Mouse (Mus musculus) cerebellum, adult 8-10 months (tissue): ENCODE measurements at regions not wholly inside any gene's neighbourhood (a gene's known extent, or its start where the extent isn't known, plus 50 kb on each side); places are given as distances from the start of the nearest gene placed in this dataset.

ENCODE experiments used
- DNase-seq: peaks from one replicate; pipeline ENCODE4 v3.0.0; 2022

DNA sequence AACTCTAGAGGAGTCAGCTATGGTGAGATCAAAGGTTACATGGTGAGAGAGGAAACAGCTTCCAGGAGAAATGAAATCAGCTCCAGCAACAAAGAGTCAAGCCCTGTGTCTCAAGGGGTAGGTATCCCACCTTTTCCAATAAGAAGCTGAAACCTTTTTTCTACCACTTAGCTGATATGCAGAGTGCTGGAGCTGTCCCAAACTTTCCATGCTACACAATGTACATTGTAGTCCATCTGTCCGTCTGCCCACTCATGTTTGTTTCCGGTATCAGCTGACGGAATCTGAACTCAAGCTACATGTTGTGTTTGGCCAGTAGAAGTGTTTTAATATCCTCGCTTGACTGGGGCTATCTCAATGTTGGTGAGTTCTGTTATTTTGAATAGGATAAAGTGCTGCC lies 83.6 kb upstream of the Ngf start:
- no peak for DNase-seq

DNA sequence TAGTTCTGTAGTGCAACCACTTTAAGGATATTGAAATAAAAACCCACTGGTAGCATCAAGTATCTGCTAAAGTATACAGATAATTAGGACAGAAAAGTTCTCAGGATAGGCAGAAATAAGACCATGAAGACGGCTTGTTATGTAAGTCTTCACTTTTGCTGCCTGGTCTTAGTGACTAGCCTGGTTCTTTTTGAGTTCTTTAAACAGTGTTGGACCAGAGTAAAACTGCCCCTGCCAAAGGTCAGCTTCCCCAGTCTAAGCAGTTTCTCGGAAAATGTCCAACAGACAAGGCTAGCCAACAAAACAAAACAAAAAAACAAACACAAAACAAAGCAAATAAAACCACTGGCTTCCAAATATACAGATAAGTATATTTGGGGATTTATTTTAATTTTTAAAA lies 85.1 kb upstream of the Ngf start:
- no peak for DNase-seq

DNA sequence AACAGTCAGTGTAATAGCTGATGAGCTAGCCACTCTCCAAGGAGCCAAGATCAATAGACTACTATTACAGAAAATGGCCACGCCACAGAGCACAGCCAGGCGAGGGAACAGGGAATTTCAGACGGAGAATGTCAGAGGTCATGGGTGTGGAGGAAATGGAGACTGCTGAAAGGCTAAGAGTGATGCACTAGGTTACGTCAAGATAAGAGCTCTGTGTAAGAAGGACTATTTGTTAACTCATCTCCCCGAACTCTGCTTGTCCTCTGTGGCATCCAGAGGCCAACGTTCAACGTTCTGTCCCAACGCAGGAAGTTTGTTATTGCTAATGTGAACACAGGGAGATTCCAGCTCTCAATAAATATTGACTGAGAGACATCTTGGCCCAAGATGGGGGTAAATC lies 86.0 kb upstream of the Ngf start:
- no peak for DNase-seq

DNA sequence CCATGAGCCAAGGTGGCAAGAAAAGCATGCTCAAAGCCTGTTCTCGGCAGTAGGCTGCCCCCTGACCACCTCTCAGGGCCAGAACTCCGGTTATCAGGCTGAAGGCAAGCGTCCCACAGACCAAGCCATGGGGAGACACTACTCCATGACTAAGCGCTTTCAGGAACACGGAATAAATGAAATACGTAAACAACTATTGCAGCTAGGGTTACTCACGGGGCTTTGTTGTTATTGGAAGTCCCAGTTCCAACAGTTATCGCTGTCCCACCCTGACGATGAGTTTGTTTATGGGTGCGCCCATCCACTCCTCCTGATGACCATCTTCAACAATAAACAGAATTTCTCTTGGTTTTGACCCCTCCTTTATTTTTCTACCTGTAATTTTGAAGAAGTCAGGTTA lies 88.0 kb upstream of the Ngf start:
- no peak for DNase-seq

DNA sequence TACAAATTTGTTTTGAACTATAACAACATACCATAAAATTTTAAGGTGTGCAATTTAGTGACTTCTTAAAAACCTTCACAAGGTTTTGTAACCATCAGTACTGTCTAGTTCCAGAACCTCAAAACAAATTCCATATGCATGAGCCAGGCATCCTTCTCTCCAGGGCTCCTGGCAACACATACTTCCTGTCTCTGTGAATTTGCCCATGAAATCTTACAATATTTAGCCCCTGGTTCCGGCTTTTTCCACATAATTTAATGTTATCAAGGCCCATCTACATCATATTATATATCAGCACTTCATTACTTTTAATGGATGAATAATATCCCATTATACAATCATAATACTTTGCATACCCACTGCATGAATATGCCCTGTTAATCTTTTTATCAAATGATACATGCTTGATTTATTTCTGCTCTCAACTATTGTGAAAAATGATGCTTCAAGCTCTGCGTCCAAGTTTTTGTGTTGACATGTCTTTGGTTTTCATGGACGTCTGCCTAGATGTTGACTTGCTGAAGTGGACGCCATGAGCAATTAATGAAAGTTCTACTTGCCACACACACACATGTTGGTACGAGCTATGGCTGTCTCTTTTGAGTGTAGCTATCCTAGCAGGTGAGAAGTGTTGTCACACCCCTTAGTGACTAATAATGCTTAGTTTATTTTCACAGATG lies 95.2 kb upstream of the Ngf start:
- DNase-seq: no peak

DNA sequence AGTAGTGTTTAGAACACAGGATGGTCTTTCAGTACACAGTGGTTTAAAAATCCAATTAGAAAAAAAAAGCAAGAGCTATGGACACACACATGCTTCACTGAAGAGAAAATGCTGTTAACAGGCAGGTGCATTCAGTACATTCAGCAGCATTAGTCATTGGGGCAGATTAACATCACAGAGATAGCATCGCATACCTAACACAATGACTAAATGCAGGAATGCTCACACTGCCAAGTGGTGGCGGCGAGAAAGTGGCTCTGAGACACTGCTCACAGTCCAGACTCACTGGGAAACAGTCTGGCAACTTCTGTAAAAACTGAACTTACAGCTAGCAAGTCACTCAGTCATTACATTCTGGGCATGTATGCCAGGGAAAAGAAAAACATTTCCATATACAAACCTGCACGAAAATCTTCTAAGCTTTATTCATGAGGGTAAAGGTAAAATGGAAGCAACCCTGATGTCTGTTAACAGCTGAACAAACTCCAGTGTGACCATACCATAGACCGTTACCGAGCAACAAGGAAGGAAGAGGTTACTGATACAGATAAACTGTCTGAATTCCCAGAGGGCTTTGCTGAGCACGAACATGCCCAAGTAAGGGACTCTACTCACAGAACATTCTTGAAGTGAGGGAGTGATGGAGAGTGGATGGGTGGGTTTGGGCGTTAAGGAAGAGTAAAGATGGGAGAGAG lies 97.4 kb upstream of the Ngf start:
- DNase-seq: no peak

DNA sequence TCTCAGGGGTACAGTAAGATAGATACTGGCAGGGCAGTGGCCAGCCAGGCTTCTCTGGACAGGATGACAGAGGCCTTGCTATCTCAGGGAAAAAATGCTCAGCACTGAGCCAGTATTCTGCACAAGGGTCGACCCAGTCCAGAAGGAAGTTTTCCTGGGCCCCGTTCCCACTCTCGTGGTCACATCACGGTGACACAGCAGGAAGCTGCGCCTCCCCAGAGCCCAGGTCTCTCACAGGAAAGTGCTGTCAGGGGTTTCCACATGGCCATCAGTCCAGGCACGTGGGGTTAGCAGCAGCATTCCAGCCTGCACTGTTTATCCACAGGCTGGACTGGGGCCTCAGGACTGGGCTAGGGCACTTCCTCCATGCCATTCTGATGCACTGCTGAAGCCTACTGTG lies 103.5 kb upstream of the Ngf start:
- no peak for DNase-seq

DNA sequence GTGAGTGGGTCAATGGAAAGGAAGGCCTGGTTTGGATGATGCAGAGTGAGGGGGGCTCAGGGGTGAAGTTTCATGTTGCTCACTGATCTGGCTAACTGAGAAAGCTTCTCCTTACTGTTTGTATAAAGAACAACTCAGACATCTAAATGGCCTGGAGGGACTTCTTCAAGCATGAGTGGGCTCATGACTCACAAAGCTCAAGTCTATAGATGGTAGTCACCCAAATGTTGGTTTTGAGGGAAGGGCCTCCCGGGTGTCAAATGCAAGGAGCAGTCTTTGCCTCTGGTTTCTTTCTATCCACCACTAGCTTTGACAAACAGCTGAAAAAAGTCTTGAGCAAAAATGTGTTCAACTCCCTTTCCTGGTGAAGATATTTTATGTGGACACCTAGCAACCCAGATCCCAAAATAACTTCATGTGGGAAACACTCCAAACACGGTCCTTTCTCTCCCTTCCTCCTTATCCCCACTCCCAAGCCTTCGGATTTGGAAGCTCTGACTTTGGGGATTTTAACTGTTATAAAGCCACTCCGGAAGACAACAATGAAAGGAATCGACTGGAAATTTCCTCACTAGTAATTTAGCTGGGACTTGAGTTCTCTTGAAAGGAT lies 105.3 kb upstream of the Ngf start:
- no peak for DNase-seq

DNA sequence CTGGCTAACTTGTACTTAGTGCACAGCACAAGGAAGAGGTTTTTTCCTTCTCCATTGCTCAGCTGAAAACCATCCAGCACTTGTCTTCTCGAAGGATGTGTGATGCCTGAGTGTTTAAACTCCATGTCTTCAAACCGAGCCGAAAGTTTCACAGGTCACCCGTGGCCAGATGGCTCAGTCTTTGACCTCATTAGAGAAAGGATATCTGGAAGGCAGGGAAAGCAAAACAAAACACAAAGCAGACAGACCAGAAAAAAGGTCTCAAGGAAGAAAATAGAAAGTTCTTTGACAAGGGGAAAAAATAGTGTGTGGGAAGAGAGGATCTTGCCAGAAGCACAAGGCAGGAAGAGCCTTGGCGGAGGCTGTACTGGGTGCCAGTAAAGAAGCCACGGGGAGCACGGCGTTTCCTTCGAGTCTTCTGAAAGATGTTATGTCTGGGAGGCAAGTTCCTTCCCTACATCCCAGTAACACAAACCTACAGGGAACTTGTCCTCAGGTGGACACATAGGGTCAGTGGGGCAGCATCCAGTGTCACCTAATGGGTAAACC lies 108.9 kb upstream of the Ngf start:
- DNase-seq: no peak

DNA sequence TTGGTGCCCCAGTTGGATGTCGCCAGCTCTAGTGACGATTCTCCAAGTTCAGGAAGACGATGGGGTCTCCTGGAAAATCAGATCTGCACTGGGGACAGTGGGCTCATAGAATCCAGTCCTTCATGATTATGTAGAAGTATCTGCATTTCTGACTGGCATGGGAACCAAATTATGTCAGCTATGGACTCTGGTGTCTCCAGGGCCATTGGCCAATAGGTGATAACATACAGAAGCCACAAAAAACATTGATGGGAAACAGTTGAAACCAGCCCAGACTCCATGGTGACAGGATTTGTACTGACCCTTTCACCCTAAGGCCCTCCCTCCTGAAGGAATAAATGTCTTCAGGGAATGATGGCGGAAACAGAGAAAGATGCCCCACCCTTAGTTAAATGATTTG lies 110.9 kb upstream of the Ngf start:
- DNase-seq: no peak

DNA sequence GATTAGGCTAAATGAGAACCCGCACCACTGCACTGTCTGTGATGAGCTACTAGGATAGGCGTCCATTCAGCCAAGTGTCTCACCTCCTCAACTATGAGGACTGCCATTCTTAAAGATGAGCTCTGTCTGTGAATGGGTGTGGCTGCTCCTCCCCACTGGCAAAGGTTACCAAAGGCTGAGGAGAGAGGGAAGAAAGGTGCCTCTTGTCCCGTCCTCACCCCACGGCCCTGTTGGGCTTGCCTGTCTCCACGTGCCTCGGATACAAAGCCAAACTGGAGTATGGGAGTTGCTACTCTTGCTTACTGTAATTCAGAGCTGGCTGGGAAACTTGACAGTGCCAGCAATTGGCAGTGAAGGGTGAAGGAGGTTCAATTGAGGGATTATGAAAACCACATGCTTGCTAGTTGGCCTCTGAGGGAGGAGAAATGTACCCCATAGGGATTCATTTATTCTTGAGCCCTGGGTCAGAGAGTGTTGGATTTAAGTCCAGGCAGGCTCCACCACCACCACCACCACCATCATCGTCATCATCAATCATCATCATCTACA lies 112.6 kb upstream of the Ngf start:
- DNase-seq: no peak

DNA sequence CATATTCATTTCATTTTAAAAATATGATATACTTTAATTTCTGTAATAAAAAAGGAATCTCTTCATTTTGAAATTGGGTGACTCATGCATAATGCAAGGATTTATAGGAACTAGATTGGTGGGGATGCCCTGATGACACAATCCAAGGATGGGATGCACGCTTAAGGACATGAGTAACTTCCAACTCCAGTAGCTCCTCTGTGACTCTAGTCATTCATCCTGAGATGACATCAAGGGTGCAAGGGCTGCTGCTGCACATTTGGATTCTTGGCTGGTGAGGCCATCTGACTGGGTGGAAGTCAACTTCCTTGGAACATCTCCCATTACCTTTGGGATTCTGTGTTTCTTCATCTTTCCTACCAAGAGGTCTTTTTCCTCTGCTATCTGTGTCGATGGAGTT lies 114.4 kb upstream of the Ngf start:
- DNase-seq: no peak

DNA sequence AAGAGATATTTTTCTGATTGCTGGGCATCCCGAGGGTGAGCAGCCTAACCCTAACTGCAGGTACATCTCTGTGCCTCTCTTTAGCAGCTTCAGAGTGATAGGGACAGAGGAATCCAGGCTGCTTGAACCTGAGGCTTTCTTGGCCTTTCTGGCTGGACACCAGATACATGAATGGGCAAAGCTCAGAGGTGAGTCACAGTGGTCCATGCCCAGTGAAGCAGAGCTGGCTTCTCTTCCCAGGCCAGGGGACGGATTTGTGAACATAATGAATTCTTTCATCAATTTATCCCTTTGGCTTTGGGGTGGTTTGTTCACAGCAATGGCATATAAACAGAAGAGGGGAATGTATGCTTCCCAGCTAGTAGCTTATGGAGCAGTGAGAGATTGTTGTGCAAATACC lies 114.9 kb upstream of the Ngf start:
- DNase-seq: no peak

DNA sequence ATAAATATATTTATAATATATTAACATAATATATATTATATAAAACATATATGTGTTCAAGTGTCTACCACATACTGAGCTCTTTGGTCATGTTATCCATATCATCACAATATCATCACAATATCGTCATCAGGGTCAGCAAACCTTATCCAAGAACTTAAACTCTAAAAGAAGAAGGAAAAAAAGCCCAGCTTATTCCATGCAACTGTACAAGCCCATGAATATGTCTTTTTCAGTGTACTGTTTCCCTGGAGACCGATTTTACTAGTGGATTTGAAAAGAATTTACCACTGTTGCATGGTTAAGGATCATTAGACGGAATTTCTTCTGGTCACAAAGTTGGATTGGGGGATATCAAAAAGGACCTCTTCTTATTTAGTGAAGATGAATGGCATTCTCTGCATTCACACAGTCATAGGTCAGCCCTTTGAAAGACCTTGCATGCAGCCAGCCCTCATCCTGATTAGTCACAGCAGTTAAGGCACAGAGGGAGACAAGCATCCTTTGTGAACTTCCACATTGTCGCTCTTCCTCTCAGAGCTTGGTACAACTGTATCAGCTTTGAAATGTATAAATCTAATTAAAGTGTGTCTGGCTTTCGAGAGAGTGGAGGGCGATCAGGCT lies 116.3 kb upstream of the Ngf start:
- no peak for DNase-seq

DNA sequence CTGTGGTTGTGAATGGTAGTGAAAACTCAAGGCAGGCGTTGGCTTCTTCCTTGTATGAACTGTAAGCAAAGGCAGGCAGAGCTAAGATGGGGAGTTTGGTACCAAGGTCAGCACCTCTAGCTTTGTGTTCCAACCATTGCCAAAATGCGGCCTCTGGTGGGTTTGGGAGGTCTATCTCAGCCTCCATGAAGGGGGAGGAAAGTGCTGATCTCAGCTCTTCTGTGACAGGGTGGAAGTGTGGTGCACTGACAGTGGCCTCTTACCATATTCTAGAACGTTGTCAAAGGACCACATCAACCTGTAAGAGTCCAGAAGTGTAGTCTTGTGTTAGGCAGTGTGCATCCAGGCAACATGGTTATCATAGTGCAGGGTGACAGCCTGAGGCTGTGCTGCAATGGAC lies 123.6 kb upstream of the Ngf start:
- DNase-seq: no peak

DNA sequence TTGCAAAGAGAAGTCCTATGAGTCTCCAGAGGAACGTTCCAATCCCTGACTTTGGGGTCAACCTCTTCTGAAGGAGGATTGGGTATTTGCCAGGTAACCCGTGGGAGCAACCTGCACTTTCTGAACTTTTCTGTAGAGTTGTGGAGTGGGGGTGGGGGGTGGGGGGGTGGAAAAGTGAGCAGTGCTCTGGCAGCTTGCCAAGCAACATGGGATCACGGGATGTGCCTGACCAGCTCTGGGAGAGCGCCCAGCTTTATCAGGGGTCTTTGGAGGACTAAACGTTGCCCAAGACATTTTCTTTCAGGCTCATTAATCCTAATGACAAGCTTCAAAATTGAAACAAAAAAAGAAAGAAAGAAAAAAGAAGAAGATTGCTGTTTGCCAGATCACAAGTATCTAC lies 124.4 kb upstream of the Ngf start:
- no peak for DNase-seq

DNA sequence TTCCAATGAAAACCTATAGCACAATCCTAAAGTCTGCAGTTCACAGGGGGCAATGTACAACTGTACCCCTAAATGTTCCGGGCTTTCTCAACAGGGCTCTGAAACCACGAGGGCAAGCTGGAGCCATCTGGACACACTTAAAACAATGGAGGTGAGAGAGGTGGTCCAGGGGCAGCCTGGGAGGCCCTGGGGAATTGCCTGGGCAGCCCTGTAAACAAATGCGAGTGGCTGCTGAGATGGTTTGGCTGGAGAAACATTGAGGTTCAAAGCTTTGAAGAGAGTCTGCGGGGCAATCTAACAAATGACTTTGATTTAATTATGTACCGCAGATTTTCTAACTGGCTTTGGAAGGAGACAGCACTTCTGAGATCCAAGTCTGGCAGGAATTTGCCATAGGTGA lies 129.0 kb upstream of the Ngf start:
- no peak for DNase-seq

DNA sequence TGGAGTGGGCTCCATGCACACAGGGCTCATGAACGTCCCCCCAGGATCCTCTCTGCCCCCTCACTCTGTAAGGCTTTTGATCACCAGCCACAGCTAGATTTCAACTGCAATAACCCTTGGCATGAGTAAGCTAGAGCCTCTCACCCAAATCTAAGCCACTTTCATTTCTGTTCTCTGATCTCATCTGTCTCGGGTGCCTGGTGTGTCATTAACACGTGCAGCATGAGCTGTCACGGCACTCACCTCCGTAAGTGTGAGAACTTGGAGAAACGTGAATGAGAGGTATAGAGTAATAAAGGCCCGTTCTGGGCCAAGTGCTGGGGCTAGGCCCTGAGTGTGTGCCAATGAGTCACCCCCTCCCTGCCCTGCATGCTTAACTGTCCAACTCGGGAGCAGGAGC lies 131.8 kb upstream of the Ngf start:
- no peak for DNase-seq

DNA sequence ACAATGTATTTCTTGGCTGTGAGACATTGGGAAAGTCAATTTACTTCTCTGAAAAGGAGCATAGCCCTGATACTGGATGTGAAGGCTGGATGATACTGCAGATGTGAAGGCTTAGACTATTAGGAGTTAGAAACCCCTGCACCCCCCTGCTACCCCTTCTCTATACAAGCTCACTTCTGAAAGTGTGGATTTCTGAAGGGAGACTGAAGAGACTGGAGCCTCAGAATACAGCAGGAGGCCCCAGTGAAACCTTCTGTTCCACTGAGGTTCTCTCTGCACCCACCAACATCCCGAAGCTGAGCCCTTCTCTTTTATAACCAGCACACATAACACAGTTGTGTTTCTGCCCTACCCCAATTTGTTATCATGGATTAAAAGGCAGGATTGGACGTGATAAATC lies 131.7 kb upstream of the Vangl1 start:
- no peak for DNase-seq

DNA sequence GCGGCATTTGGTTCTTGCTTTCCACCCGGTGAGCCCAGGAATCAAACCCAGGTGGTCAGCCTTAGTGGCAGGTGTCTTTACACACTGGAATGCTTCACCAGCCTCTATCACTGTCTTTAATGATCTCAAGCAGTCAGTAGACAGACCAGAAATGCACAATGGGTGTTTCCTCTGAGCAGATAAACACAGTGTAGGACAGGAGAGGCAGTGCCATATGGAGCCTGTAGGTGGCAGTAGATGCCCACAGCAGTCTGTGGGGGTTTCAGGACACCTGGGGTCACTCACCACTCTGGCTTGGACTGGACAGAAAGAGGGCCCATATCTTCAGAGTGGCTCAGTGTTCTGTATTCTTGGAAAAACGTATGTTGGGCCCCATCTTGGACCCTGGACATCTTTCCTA lies 130.7 kb upstream of the Vangl1 start:
- DNase-seq: peak; percentile 10

DNA sequence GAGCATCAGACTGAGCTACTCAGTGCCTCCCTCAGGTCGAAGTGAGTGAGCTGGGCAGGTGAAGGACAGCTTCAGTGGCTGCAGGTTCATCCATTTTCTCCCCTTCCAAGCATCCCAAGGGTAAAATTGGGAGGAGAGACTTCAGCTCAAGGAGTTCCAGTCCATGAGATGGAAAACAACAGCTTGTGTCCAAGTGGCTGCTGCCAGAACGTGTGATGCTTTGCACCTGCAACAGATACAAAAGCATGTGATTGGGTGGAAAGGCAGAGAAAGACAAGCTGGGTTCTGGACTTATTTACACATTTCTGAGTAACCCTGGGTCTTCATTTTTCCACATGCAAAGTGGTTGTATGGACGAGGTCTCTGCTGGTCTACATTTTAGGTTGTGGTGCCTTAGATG lies 127.7 kb upstream of the Vangl1 start:
- DNase-seq: no peak

DNA sequence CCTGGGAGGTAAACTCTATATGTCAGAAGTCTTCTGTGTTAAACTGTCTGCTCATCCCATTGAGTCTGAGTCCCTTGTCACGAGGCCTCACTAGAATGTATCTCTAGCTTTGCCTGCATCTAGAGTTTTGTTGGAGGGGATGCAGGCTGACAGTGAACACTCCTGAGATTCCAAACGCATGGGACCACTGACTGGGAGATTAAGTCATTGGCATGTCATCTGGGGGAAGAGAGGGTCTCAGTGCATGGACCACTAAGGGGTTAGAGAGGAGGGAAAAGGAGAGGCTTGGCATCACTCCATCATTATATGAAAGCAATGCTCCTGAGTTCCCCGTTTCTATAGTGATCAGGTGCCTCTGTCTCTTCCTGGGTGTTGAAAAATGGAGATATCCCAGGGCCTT lies 114.8 kb upstream of the Vangl1 start:
- DNase-seq: no peak

DNA sequence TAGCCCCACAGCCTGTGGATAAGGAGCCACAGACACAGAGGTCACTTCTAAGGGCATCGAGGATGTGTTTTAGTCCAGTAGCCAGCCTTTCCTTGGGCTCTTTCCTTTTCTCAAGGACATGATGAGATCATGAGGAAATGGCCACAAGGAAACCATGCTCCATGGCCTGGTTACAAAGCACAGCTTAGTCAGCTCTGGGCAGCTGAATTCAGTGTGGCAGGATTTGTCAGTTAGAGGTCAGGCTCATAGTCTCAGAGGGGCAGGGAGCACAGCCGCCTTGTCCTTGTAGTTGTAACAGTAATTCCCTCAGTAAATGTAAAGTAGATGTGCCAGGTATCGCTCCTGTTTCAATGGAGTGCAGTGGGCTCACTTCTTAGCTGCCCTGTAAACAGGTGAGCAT lies 111.7 kb upstream of the Vangl1 start:
- no peak for DNase-seq
